Mouse (Mus musculus) left cerebral cortex, postnatal 10 days (tissue): ENCODE measurements around the gene Ptges. TPM values are rescaled to one million over a fixed set of nuclear protein-coding genes. Genes with fewer than 3 reads are reported as not detected.

Experiments used
- DNase-seq, 2 experiments: peaks; one replicate each; pipeline ENCODE4 v3.0.0; 2021 to 2022; ENCODE audit warnings: low spot score in 2 of 2, mixed read lengths in 1 of 2; ENCODE audit errors: extremely low spot score in 1 of 2
- intact Hi-C: fragments of 180-260 bp; cut with DNase I; formaldehyde crosslinking; loops from one replicate; pipeline ENCODE4 v1.15.1; 2025
- total RNA-seq, 2 experiments: library from RNA; stranded (reverse); gene quantifications; 2 replicates each; pipeline ENCODE4 v1.2.3; 2021

Gene Ptges
- total RNA-seq, 2 experiments from 2014 or later: 4.2 to 6.2 TPM

DNA sequence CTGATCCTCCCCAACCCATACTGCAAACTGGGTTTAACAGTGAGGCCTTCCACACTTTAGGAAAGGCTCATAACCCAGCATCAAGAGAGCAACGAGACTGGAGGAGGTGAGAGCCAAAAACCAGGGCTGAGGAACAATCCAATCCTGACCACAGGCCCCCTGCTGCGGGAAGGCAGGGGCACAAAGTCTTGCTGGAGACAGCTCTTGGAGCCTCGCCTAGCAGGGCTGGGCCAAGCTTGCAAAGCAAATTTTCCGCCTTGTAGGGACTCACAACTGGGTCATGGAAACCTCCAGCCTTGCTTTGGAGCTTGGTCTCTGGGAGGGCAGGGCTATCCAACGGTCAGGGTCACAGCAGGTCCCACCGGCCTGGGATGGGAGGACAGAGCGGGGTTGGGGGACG, 58.8 kb downstream of the Ptges start:
- DNase-seq: peak; percentile 34 to 77
- intact Hi-C loops: no loop called here

DNA sequence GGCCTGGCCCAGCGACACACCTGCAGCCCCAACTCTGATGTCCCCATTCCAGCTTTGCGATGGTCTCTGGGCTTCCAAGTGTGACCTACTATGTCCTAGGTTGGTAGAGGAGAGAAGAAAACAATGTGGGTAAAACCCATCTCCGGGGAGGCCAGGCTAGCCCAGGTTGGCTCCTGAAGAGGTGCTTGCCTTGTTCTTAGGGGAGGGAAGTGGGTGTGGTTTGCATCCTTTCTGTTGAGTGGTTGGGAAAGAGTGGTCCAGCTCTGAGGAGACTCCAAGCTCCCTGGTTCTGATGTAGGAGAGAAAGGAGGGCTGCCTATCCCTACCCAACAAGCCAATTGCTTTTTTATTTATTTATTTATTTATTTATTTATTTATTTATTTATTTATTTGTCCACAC, 64.2 kb downstream of the Ptges start:
- intact Hi-C loops: no loop called here
- no peak for DNase-seq

DNA sequence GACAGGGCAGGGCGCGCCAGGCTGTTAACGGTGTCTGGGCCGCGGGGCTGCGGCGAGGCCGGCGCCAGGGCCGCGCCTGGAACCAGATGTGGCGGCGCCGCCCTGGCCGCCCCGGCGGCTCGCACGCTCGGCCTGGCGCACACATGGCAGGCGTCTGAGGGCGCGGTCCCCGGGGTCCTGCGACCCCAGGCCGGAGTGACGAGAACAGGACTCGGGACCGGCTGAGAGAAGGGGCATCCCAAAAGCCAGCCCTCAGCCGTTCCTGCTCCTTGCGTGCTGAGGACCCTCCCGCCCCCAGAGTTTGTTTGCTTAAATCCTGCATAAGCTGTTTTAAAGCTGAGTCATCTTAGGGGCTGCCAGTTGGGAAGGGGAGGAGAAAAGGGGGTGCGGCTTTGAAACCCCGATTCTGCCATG, 64.7 kb downstream of the Ptges start:
- intact Hi-C loops: no loop called here
- DNase-seq: no peak

DNA sequence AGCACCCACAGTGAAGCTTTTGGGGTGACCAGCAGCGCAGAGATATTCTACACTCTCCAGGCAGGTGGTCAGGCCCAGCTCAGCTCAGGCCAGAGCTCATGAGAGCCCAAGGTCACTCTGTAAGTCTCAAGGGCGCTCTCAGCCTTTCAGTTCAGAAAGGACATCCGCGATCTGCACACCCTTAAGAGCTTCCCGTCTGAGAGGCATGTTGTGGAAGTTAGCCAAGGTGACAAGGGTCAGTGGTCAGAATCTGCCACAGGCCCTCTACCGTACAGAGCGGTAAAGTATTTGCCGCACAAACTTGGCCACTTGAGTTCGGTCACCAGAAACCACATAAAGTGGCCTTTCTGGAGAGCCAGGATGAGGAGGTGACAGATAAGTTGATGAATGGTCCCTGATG, 66.1 kb downstream of the Ptges start:
- DNase-seq: no peak
- intact Hi-C loops: no loop called here

DNA sequence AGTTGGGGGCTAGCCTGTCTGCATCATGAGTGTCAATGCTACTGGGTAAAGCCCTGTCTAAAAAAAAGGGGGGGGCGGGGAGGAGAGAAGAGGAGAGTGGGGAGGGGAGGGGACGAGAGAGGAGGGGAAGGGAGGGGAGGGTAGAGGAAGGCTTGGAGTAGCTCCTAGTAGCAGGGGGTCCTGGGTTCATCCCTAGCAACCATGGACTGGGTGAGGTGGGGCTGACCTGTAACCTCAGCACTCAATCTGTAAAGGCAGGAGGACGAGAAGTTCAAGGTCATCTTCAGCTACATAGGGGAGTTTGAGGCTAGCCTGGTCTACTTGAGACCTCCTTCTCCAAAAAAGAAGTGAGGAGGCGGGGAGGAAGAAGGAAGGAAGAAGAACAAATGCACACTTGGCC, 67.6 kb downstream of the Ptges start:
- no peak for DNase-seq
- intact Hi-C loops: no loop called here

DNA sequence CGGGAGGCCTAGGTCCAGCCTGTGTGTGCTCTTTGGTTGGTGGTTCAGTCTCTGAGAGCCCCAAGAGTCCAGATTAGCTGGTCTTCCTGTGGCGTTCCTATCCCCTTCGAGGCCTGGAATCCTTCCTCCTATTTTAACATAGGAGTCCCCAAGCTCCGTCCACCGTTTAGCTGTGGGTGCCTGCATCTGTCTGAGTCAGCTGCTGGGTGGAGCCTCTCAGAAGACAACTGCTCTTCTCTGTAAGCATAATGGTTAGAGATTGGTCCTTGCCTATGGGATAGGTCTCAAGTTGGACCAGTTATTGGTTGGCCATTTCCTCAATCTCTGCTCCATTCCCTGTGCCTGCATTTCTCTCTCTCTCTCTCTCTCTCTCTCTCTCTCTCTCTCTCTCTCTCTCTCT, 69.9 kb downstream of the Ptges start:
- no peak for DNase-seq
- intact Hi-C loops: no loop called here

DNA sequence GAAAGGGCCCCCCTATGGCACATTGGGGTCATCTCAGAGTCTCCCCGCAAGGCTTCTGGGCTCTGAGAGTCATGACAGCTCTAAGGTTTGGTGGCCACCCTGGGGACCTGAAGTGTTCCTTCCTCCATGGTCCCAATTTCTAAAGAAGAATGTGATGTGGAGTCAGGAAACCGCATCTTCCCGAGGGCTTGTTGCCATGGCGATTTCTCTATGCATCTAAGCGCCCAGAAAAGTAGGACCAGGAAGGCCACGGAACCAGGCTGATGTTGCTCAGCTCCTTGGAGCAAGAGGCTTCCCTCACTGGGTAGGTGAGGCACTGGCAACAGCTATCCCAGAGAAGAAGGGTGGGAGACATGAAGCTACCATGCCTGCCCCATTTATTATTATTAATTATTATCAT, 72.6 kb downstream of the Ptges start:
- peak in 1 of 2 experiments; percentile 27 for DNase-seq
- intact Hi-C loops: no loop called here

DNA sequence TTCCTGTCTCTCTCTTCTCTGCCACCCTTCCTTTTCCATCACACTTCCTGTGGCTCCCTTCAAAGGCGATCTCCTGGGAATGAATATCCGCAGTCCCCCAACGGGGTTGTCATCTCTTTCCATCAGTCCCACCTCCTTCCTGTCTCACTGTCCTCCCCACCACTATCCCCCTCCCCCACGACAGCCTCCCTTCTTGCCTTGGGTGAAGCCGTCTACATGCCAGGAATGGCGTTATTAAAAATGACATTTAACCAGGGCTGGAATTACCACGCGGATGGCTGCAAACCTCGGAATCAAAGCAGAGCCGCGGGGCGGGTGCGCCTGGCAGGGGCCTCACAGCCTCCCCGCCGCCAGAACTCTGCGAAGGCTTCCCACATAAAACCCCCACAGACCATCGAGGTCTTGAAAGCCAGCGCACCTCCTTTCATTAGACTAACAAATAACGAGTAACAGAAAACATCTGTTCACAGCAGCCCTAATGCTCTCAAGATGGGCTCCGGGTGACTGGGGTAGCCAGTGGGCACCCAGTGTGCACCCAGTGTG, 76.8 kb downstream of the Ptges start:
- intact Hi-C loops: no loop called here
- DNase-seq: peak in 1 of 2 experiments; percentile 60

DNA sequence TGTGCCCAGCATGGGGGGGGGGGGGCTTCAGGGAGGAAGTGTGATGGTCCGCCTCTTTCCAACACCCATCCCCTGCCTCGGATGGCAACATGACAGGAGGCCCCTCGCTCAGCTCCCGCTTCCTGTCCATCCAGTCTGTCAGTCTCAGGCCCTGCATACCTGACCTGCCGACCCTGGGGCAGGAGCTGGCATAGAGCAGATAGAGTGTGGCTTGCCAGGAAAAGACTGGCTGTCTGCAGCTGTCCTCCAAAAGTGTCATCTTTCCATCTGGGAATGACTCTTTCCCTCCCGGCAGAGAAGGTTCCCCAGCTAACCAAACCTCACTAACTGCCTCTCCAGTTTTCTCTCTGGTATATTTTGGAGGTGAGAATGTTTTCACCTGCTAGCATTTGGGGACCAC, 79.1 kb downstream of the Ptges start:
- no peak for DNase-seq
- intact Hi-C loops: no loop called here

DNA sequence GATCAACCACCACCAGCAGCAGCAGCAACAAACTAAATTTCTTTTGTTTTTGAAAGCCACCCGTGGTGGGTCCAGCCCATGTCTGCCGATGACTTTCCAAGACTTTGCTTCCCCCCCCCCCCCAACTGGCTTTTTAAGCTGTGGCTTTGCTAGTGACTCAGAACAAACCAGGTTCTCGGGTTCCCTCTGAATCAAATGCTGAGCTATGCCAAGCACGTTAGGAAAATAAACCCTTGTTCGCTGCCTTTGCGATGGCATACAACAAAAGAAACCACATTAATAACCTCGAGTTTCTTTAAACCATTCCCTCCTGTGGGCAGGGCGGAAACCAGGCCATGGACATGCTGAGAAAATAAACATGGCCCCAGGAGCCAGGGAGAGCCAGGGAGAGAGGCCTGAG, 81.5 kb downstream of the Ptges start:
- no peak for DNase-seq
- intact Hi-C loops: no loop called here

DNA sequence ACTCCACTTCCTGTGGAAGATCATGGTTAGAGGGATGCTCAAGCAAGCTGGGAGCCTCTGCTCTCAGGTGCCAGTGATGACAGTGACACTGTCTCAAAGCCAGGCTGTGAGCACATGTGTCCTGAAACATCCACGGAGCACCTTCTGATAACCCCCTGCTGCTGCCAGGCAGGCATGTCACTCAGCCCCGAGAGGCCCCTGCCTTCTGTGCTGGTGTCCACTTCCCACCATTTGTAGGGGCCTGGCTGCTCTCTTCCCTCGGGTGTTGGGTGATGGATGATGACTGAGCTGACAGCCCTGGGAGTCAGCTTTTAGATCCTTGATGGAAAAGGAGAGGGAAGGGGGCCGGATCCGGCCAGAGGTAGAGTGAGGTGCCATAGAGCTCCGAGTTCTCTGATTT, 82.9 kb downstream of the Ptges start:
- intact Hi-C loops: no loop called here
- no peak for DNase-seq

DNA sequence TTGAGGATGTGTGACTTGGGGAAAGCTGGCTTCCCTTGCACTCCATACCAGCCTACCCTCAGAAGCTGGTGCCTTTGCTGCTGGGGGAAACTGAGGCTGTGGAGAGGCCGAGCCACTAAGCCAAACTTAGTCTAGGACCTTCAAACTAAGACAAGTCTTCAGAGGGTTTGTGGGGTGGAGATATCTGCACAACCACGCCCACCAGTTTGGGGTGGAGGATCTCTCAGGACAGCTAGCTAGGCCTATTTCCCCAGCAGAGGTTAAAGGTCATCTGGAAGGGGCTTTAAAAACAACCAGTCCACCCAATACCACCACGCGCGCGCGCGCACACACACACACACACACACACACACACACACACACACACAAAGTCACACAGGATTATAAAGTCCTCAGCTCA, 83.4 kb downstream of the Ptges start:
- intact Hi-C loops: no loop called here
- no peak for DNase-seq

DNA sequence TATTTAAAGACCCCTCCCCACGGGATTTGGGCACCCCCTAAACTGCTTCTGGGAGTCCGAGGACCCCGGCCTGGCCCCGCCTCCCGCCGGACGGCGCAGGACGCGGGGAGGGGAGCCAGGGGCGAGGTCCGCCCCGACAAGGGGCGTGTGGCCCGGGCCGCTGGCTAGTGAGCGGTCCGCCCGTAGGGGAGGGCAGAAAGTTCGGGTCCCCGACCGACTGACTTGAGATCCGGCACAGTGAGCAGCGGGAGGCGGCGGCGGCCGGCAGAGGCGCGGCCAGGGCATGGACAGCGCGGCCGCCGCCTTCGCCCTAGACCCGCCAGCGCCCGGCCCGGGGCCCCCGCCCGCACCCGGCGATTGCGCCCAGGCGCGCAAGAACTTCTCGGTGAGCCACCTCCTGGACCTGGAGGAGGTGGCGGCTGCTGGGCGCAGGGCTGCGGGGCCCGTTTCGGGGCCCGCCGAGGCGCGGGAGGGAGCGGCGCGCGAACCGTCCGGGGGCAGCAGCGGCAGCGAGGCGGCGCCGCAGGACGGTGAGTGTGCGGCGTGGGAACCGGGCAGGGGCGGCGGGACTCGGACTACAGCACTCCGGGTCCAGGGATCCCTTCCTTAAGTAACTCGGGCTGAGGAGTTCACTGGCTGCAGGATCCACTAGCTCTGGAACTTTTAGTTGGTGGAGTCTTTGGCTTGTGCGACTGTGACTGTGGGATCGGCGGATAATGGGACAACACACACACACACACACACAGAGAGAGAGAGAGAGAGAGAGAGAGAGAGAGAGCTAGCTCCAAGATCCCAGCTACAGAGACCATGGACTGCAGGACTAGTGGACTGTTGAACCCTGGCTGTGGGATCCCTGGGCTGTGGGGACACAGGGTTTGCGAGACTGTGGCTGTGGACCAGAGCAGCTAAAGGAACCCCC, 84.3 kb downstream of the Ptges start:
- intact Hi-C loops: no loop called here
- DNase-seq: peak in 1 of 2 experiments; percentile 55

DNA sequence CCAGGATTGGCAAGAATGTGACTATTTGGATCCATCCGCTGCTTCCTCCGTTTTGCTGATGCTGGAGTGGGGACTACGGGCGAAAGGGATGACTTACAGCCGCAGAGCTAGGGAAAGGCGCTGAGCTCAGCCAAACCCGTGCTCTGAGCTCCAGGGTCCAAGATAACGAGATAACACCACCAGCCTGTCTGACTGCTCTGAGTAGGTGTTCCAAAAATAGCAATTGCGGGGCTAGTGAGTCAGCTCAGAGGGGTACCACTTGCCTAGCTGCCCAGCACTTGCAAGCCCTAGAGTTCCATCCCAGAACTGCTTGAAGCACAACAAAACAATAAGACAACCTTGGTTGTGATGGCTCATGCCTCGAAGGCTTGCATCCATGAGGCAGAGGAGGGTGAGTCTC, 87.0 kb downstream of the Ptges start:
- intact Hi-C loops: no loop called here
- no peak for DNase-seq

Other genes with a start within 250 kb of the Ptges start
- gene 1700001O22Rik, start 126.2 kb downstream of the Ptges start, total RNA-seq: 1 to 10 TPM; 2.1 to 2.3 TPM
- 10 to 100 TPM; 49.6 to 52.9 TPM for gene Ntmt1, start 122.0 kb downstream of the Ptges start, total RNA-seq
- gene Asb6, start 99.5 kb downstream of the Ptges start, total RNA-seq: 10 to 100 TPM; 32.1 to 32.9 TPM
- gene Prrx2, start 94.9 kb downstream of the Ptges start, total RNA-seq: 1 to 10 TPM; 1.8 to 2.7 TPM
- gene Tor1b, start 23.1 kb upstream of the Ptges start, total RNA-seq: 10 to 100 TPM; 27.6 to 31.2 TPM
- 10 to 100 TPM; 44.5 to 44.7 TPM for gene Tor1a, start 38.1 kb upstream of the Ptges start, total RNA-seq
- 10 to 100 TPM; 50.7 to 53.3 TPM for gene BC005624, start 52.3 kb upstream of the Ptges start, total RNA-seq
- gene Usp20, start 52.4 kb upstream of the Ptges start, total RNA-seq: 10 to 100 TPM; 57.6 to 65.9 TPM
- 10 to 100 TPM; 71.9 to 72.8 TPM for gene Fnbp1, start 212.1 kb upstream of the Ptges start, total RNA-seq
- gene Gpr107, start 222.5 kb upstream of the Ptges start, total RNA-seq: 10 to 100 TPM; 50.2 to 61.9 TPM